Mouse (Mus musculus) liver, embryonic 11.5 days (tissue): Measurements from ENCODE around the gene Slc2a3. TPM values are rescaled to one million over a fixed set of nuclear protein-coding genes. Genes with fewer than 3 reads are reported as not detected.

Source experiments
- microRNA-seq: library from miRNA; unstranded; fragments of <30 nt; microRNA quantifications from one replicate; pipeline ENCODE4, GENCODE M21; 2017; ENCODE audit warnings: borderline number of aligned reads
- polyA plus RNA-seq: library from polyadenylated mRNA; unstranded; fragments of >200 nt; fragmentation: Nextera tagmentation; extraction: Ambion mirVana; gene quantifications from 2 replicates; pipeline ENCODE4 v1.2.1, GENCODE M21; 2014

The Slc2a3 gene
- polyA plus RNA-seq, 1 experiment from 2014 or later: 59.4 TPM

Small RNA genes within 50 kb of the gene (microRNA-seq; reads per million reads assigned to microRNA genes)
- not detected for gene Mir7231

Other genes starting within 250 kb of the Slc2a3 start
- 0.18 TPM in 1 of 2 replicates, not detected in the other for gene Aicda, start 247.8 kb downstream of the Slc2a3 start, polyA plus RNA-seq
- 3.7 and 5.6 TPM in 2 replicates for gene Apobec1, start 199.2 kb downstream of the Slc2a3 start, polyA plus RNA-seq
- 13.9 and 14.6 TPM in 2 replicates for gene Gdf3, start 191.6 kb downstream of the Slc2a3 start, polyA plus RNA-seq
- gene Dppa3, start 175.2 kb downstream of the Slc2a3 start, polyA plus RNA-seq: not detected in 2 replicates
- 0.08 and 0.09 TPM in 2 replicates for gene Nanog, start 94.2 kb downstream of the Slc2a3 start, polyA plus RNA-seq
- gene Foxj2, start 18.3 kb upstream of the Slc2a3 start, polyA plus RNA-seq: 3.8 and 4.0 TPM in 2 replicates
- 2.7 and 3.5 TPM in 2 replicates for gene C3ar1, start 54.5 kb upstream of the Slc2a3 start, polyA plus RNA-seq
- 39.8 and 44.4 TPM in 2 replicates for gene Necap1, start 72.8 kb upstream of the Slc2a3 start, polyA plus RNA-seq
- 3.2 and 3.6 TPM in 2 replicates for gene Clec4a1, start 120.2 kb upstream of the Slc2a3 start, polyA plus RNA-seq
- gene Clec4a3, start 150.9 kb upstream of the Slc2a3 start, polyA plus RNA-seq: 1.9 and 2.6 TPM in 2 replicates
- gene Clec4a4, start 188.7 kb upstream of the Slc2a3 start, polyA plus RNA-seq: 0.25 TPM in 1 of 2 replicates, not detected in the other
- not detected in 2 replicates for gene Clec4b1, start 248.3 kb upstream of the Slc2a3 start, polyA plus RNA-seq